Mouse (Mus musculus) kidney, embryonic 15.5 days (tissue): ENCODE measurements at regions not wholly inside any gene's neighbourhood (a gene's known extent, or its start where the extent isn't known, plus 50 kb on each side); places are given as distances from the start of the nearest gene placed in this dataset.

Experiments
- ATAC-seq: fragments of 200-750 bp; cut with Nextera tagmentation; replicated peaks from 2 replicates; pipeline ENCODE4 v1.8.0; 2017; ENCODE audit warnings: moderate TSS enrichment; ENCODE audit not compliant: low FRiP score
- H3K27ac ChIP-seq: fragments of 300-500 bp; sonication (generic); 2 replicates; pipeline ENCODE4 v1.5.1; 2015; ENCODE audit warnings: mild to moderate bottlenecking, inconsistent platforms
- H3K27me3 ChIP-seq: fragments of 300-500 bp; sonication (generic); 2 replicates; pipeline ENCODE4 v1.6.1; 2015; ENCODE audit warnings: inconsistent platforms
- H3K36me3 ChIP-seq: fragments of 300-500 bp; sonication (generic); 2 replicates; pipeline ENCODE4 v1.6.1; 2015; ENCODE audit warnings: inconsistent platforms
- H3K4me1 ChIP-seq: fragments of 300-500 bp; sonication (generic); 2 replicates; pipeline ENCODE4 v1.6.1; 2015; ENCODE audit warnings: inconsistent platforms
- H3K4me2 ChIP-seq: fragments of 300-500 bp; sonication (generic); 2 replicates; pipeline ENCODE4 v1.6.1; 2015; ENCODE audit warnings: moderate library complexity, mild to moderate bottlenecking, inconsistent platforms
- H3K4me3 ChIP-seq: fragments of 300-500 bp; sonication (generic); replicated peaks from 2 replicates; pipeline ENCODE4 v1.5.1; 2015; ENCODE audit warnings: mild to moderate bottlenecking, inconsistent platforms
- H3K9ac ChIP-seq: fragments of 300-500 bp; sonication (generic); 2 replicates; pipeline ENCODE4 v1.6.1; 2015; ENCODE audit warnings: mild to moderate bottlenecking, inconsistent platforms
- H3K9me3 ChIP-seq: fragments of 300-500 bp; sonication (generic); replicated peaks from 2 replicates; pipeline ENCODE4 v1.6.1; 2016; ENCODE audit warnings: inconsistent platforms
- WGBS: fragments of 180-500 bp; shearing (Covaris S2); methylation state at CpG from one replicate; pipeline ENCODE4 v1.1.7; 2015; ENCODE audit warnings: mixed read lengths; 5-methylcytosine and 5-hydroxymethylcytosine counted together

DNA sequence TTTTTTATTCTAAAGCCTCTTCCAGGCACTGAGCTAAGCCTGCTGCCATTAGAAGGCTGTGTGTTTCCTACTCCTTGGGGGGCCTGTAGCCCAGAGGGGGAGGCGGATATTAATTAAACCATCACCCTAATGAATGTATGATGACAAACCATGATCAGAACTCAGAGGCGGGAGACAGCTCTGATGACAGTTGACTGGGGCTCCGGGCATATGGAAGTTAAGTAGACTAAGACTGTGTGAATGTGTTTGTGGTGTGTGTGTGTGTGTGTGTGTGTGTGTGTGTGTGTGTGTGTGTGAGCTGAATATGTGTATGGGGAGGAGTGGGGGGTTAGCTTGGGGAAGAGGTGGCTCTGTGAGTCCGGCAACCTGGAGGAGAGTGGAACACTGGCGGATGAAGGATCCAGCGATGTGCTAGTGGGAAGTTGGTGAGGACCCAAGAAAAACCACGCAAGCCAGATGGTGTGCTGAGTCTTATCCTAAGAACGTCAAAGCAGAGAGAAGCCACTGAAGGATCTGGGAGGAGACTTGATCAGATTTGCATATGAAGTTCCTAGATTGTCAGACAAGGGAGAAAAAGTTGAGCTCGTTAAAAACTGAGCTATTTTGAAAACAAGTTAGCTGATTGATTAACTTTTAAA lies 256.7 kb downstream of the Lmx1a start:
- no peak for ATAC-seq
- Histone ChIP-seq H3K27me3 (no peaks in the 10 kb centered on the region), H3K9ac (no peak overlapping the region), H3K4me1 (no peaks in the 10 kb centered on the region), H3K27ac (no peak overlapping the region), H3K36me3 (no peaks in the 10 kb centered on the region), H3K9me3 (no peaks in the 10 kb centered on the region), H3K4me2 (no peak overlapping the region), H3K4me3 (no peak overlapping the region)
- WGBS: 71% methylated on average over 9 of the region's 9 CpGs

DNA sequence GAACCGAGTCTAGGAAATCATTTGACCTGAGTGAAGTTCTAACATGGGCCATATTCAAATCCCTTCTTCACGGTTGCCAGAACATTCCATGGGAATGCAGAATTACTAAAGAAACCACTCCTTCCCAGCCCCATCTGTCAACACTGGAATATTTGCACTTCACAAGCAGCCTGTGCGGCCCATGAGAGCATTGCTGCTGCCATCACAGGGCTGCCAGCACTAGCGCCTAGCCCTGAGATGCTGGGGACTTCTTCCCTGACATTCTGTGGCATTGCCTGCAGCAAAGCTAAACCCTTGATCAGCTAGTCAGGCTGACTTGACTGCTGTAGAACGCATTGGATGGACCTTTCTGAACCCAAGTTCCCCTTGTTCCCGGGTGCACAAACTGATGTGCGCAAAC lies 258.8 kb downstream of the Lmx1a start:
- H3K9ac ChIP-seq: no peak overlapping the region
- no peak overlapping the region for H3K4me2 ChIP-seq
- H3K4me1 ChIP-seq: no peaks in the 10 kb centered on the region
- WGBS: 77% methylated on average over 7 of the region's 7 CpGs
- no peak overlapping the region for H3K27ac ChIP-seq
- H3K36me3 ChIP-seq: no peaks in the 10 kb centered on the region
- no peaks in the 10 kb centered on the region for H3K9me3 ChIP-seq
- H3K4me3 ChIP-seq: no peak overlapping the region
- H3K27me3 ChIP-seq: no peaks in the 10 kb centered on the region
- ATAC-seq: no peak

GRCm38 (mm10) chr1:167951717-167952116 lies 262.7 kb downstream of the Lmx1a start:
- no peak for ATAC-seq
- no peaks in the 10 kb centered on the region for H3K27me3 ChIP-seq
- H3K4me1 ChIP-seq: no peaks in the 10 kb centered on the region
- no peaks in the 10 kb centered on the region for H3K9me3 ChIP-seq
- no peaks in the 10 kb centered on the region for H3K36me3 ChIP-seq
- no peak overlapping the region for H3K4me2 ChIP-seq
- H3K9ac ChIP-seq: no peak overlapping the region
- H3K4me3 ChIP-seq: no peak overlapping the region
- no peak overlapping the region for H3K27ac ChIP-seq

DNA sequence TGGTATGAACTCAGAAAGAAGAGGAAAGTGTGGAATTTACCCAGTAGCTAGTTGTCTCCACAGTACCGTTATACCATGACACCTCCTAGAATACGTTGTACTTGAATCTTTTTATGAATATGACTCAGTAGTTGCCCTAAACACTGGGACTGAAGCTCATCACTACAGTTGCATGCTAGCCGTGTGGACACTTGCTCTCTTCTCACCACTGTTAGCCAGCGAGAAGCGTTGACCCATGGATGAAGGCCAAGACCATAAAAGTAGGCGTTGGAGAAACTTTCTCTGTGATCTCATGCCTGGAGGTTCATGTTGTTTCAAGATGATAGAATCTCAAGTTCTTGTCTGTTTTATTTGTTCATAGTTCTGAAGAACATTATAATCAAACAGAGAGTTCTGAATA lies 269.5 kb downstream of the Lmx1a start:
- Histone ChIP-seq H3K9me3 (no peaks in the 10 kb centered on the region), H3K4me2 (no peak overlapping the region), H3K36me3 (no peaks in the 10 kb centered on the region), H3K27ac (no peak overlapping the region), H3K9ac (no peak overlapping the region), H3K4me3 (no peak overlapping the region), H3K27me3 (no peaks in the 10 kb centered on the region), H3K4me1 (no peaks in the 10 kb centered on the region)
- ATAC-seq: no peak
- WGBS: 69% methylated on average over 6 of the region's 6 CpGs

GRCm38 (mm10) chr1:167969545-167969944 lies 280.5 kb downstream of the Lmx1a start:
- Histone ChIP-seq H3K9ac (no peak overlapping the region), H3K4me2 (no peak overlapping the region), H3K27me3 (no peaks in the 10 kb centered on the region), H3K36me3 (no peaks in the 10 kb centered on the region), H3K4me1 (no peaks in the 10 kb centered on the region), H3K4me3 (no peak overlapping the region), H3K27ac (no peak overlapping the region), H3K9me3 (no peaks in the 10 kb centered on the region)
- WGBS: 84% methylated on average over 3 of the region's 3 CpGs
- no peak for ATAC-seq

DNA sequence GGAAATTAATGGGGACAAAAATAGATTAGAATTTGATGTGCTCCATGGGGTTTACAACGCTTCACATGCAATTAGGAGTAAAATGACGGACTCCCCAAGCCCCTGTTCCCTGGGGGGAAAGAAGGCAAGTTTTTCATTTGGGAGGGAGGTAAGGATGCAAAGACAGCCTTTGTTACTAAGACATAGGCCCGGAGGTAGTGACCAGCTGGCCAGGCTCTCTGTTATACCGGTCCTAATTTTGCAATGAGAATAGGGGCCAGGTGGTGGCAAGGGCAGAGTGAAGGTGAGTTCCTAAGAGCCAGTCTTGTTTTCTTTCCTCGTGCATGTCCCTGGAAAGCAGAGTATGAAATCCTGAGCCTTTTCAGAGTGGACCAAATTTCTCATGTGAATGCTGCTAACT lies 280.9 kb downstream of the Lmx1a start:
- WGBS: 70% methylated on average over 5 of the region's 5 CpGs
- Histone ChIP-seq H3K9ac (no peak overlapping the region), H3K36me3 (no peaks in the 10 kb centered on the region), H3K4me3 (no peak overlapping the region), H3K9me3 (no peaks in the 10 kb centered on the region), H3K4me2 (no peak overlapping the region), H3K27ac (no peak overlapping the region), H3K4me1 (no peaks in the 10 kb centered on the region), H3K27me3 (no peaks in the 10 kb centered on the region)
- no peak for ATAC-seq

- ATAC-seq: no peak
- no peaks in the 10 kb centered on the region for H3K27me3 ChIP-seq
- H3K36me3 ChIP-seq: no peaks in the 10 kb centered on the region
- WGBS: 85% methylated on average over 3 of the region's 3 CpGs
- no peak overlapping the region for H3K4me2 ChIP-seq
- no peaks in the 10 kb centered on the region for H3K9me3 ChIP-seq
- H3K9ac ChIP-seq: no peak overlapping the region
- H3K4me1 ChIP-seq: no peaks in the 10 kb centered on the region
- H3K4me3 ChIP-seq: no peak overlapping the region
- no peak overlapping the region for H3K27ac ChIP-seq
Observed at GRCm38 (mm10) chr1:167976708-167977107, 287.7 kb downstream of the Lmx1a start.

DNA sequence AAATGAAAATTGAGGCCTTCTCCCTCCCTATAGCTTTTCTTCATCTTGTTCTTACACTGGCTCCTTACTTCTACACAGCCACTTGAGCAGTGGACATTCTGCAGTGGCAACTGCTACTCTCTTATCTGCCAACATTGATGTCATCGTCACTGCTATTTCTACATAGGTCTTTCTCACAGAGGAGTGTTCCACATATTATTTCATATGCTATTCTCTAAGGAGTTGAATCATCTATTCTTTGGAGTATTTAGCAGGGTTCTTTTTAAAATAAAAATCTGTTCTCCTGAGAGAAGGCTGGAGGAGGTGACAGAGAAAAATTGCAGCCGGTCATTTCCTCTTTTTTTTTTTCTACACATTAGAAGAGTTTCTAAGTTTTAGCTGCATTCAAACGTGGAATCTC lies 290.1 kb downstream of the Lmx1a start:
- Histone ChIP-seq H3K27ac (no peak overlapping the region), H3K27me3 (no peaks in the 10 kb centered on the region), H3K4me1 (no peaks in the 10 kb centered on the region), H3K4me3 (no peak overlapping the region), H3K9ac (no peak overlapping the region), H3K36me3 (no peaks in the 10 kb centered on the region), H3K9me3 (no peaks in the 10 kb centered on the region), H3K4me2 (no peak overlapping the region)
- WGBS: 74% methylated on average over 3 of the region's 3 CpGs
- ATAC-seq: no peak

GRCm38 (mm10) chr1:167979588-167979987 lies 290.6 kb downstream of the Lmx1a start:
- H3K27me3 ChIP-seq: no peaks in the 10 kb centered on the region
- 82% methylated on average over 5 of the region's 5 CpGs for WGBS
- no peak overlapping the region for H3K27ac ChIP-seq

DNA sequence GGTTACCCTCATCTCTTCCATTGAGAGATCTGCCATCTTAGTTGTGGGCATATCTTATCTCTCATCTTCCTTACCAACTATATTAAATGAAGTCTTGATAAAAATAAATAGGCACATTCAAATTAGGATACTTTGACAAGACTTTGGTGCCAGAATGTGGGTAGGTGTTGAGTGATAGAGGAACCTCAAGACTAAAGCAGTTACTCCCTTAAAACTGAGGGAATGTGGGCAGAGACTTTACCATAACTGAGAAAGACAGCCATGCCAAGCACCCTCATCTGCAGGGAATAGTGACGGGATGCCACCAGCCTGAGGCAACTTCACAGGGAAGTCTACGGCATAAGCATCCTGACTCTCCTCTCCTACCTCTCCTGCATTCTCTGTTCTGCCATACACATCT lies 292.3 kb downstream of the Lmx1a start:
- Histone ChIP-seq H3K4me3 (no peak overlapping the region), H3K9me3 (no peaks in the 10 kb centered on the region), H3K9ac (no peak overlapping the region), H3K4me1 (no peaks in the 10 kb centered on the region), H3K27me3 (no peaks in the 10 kb centered on the region), H3K36me3 (no peaks in the 10 kb centered on the region), H3K27ac (no peak overlapping the region), H3K4me2 (no peak overlapping the region)
- WGBS: 98% methylated on average over 2 of the region's 2 CpGs
- ATAC-seq: no peak

More at GRCm38 (mm10) chr1:167979588-167979987, 290.6 kb downstream of the Lmx1a start:
- no peak for ATAC-seq
- Histone ChIP-seq H3K36me3 (no peaks in the 10 kb centered on the region), H3K9ac (no peak overlapping the region), H3K4me2 (no peak overlapping the region), H3K9me3 (no peaks in the 10 kb centered on the region), H3K4me1 (no peaks in the 10 kb centered on the region), H3K4me3 (no peak overlapping the region)

- H3K4me2 ChIP-seq: no peak overlapping the region
- no peak for ATAC-seq
- no peak overlapping the region for H3K27ac ChIP-seq
- H3K4me1 ChIP-seq: no peaks in the 10 kb centered on the region
- H3K27me3 ChIP-seq: no peaks in the 10 kb centered on the region
- 86% methylated on average over 3 of the region's 3 CpGs for WGBS
- H3K9ac ChIP-seq: no peak overlapping the region
- H3K36me3 ChIP-seq: no peaks in the 10 kb centered on the region
- no peaks in the 10 kb centered on the region for H3K9me3 ChIP-seq
- H3K4me3 ChIP-seq: no peak overlapping the region
Observed at GRCm38 (mm10) chr1:168007456-168007855, 318.4 kb downstream of the Lmx1a start.

DNA sequence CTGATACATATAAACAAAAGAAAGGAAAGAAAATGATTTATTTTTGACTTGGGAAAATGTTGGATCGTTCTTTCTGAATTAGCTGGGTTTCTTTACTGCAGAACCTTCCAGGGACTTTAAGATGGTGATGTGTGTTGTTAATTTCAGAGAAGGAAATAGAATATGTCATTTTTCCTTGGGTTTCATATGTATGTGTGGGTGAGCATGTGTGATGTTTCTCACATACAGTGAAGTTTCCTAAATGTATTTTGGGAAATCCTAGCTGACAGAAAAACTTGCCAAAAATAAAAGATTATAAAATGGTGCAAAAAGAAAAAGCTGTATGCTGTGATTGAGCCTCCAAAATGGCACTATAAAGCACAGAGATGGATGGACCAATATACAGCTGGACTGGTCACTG lies 319.2 kb downstream of the Lmx1a start:
- Histone ChIP-seq H3K9me3 (no peaks in the 10 kb centered on the region), H3K27ac (no peak overlapping the region), H3K9ac (no peak overlapping the region), H3K4me3 (no peak overlapping the region), H3K36me3 (no peaks in the 10 kb centered on the region), H3K27me3 (no peaks in the 10 kb centered on the region), H3K4me1 (no peaks in the 10 kb centered on the region), H3K4me2 (no peak overlapping the region)
- ATAC-seq: no peak
- WGBS: 93% methylated on average over 1 of the region's 1 CpGs

DNA sequence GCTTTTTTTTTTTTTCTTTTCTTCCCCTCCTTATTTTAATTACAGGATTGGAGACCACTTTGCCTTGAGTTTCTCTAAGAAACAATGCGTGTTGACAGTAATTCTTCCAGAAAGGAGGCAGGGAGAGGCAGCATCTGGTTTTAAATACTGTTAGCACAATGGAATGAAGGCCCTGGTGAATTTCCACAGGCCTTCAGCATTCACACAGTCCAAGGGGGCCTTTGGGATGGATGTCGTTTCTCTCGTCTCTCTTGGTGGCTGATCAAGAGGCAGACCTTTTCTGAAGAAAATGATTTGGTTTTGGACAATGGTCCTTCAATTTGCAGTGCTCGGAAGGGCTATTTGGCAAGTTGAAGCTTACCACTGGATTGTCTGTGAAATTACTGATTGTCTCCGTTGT lies 321.4 kb downstream of the Lmx1a start:
- Histone ChIP-seq H3K9ac (no peak overlapping the region), H3K9me3 (no peaks in the 10 kb centered on the region), H3K36me3 (no peaks in the 10 kb centered on the region), H3K4me3 (no peak overlapping the region), H3K4me2 (no peak overlapping the region), H3K27ac (no peak overlapping the region), H3K4me1 (no peaks in the 10 kb centered on the region), H3K27me3 (no peaks in the 10 kb centered on the region)
- WGBS: 79% methylated on average over 5 of the region's 5 CpGs
- no peak for ATAC-seq
